Mouse (Mus musculus) cerebellum, adult 2 months (tissue): ENCODE data around the gene Map4k2.

Experiments used
- CTCF ChIP-seq: fragments of 200-500 bp; IDR thresholded peaks from 2 replicates; pipeline ENCODE4 v1.5.1; 2011; ENCODE audit warnings: low read depth, mild to moderate bottlenecking, control low read depth, low read length, moderate library complexity, borderline replicate concordance; ENCODE audit not compliant: insufficient read depth
- POLR2A ChIP-seq: fragments of 200-500 bp; IDR thresholded peaks from 2 replicates; pipeline ENCODE4 v1.6.1; 2011; ENCODE audit warnings: low read length, control low read depth, borderline replicate concordance; ENCODE audit not compliant: insufficient read depth

DNA sequence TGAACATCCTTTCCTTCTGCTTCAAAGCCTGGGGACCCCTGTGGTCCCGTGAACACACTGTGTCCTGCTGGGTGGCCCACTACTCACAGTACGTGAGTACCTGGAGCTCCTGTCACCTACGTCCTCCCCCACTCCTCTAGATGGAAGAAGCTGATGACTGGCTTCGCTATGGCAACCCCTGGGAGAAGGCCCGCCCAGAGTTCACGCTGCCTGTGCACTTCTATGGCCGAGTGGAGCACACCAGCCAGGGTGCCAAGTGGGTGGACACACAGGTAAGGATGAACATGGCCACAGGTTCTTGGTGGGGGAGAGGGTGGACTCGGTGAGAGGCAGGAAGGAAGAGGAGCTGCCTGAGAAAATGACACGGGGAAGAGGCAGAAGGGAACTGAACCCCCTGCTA, 45.3 kb downstream of the Map4k2 start:
- no peak for TF ChIP-seq POLR2A
- TF ChIP-seq CTCF: no peak
